Mouse (Mus musculus) heart, postnatal 4 days (tissue): ENCODE results near the gene Olfr646. TPM values are rescaled to one million over a fixed set of nuclear protein-coding genes. Genes with fewer than 3 reads are reported as not detected.

Source experiments
- DNase-seq: peaks from one replicate; pipeline ENCODE4 v3.0.0; 2021
- total RNA-seq, 2 experiments: library from RNA; stranded (reverse); gene quantifications; 2 replicates each; pipeline ENCODE4 v1.2.3; 2021

Olfr646 gene
- total RNA-seq = not detected

DNA sequence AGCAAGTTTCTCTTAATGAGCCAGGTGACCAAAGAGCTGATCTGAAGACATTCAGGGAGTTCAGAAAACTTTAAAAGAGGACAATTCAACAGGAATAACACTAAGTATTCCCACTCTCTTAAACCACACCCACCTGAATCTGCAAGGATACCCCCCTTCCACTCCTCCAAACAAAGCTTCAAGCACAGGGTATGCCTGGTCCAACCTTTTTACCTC lies at the start of gene Olfr646:
Olfr646 (plus strand) TSS at position 117 of the 216 bp plus-strand sequence.
- DNase-seq = no peak

DNA sequence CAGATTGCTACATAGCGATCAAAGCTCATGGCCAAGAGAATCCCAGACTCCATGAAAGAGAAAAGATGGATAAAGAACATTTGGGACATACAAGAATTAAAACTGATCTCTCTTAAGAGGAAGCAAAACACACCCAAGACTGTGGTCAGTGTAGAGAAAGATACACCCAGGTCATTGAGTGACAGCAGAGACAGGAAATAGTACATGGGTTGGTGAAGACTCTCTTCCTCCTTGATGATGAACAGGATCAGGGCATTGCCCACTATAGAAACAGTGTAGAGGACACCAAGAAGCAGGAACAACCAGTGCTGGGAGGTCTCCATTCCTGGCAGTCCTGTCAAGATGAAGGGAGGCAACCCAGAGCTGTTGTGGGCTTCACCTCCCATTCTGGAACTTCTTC lies 45.5 kb upstream of the Olfr646 start:
- no peak for DNase-seq

DNA sequence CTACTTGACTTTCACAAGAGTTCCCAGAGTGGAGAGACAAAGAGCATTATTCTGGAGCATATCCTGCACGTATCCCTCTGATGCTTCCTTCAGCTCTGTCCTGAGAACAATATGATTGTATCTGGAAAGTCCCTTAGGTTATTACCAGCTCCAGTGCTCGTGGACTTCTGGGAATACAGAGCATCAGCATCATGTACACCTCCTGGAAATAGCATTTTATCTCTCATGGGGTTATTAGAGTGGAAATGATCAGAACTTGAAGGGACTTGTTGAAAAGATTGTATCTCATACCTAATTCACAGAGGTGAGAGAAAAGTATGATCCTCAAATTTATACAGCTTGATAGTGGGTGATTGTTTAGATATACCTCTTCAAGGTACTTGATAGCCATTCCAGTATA lies 43.3 kb upstream of the Olfr646 start, which contains the start of gene 4930516K23Rik:
4930516K23Rik (minus strand) TSS at position 101 of the 400 bp plus-strand sequence.
- no peak for DNase-seq

DNA sequence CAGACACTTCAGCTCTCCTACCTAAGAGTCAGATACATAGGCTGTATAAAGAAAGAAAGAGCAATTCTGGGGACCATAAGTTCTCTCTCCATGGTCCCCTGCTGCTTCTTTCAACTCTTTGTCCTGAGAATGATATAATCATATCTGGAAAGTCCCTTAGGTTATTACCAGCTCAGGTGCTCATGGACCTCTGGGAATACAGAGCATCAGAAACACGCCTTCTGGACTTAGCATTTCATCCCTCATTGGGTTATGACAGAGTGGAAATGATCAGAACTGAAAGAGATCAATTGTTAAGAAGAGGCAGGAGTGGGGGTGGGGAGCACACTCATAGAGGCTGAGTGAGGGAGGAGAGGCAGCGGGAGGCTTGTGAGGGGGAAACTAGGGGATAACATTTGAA lies 32.9 kb upstream of the Olfr646 start, which contains the start of gene Olfr644:
Olfr644 (minus strand) TSS at position 101 of the 400 bp plus-strand sequence.
- DNase-seq = no peak

DNA sequence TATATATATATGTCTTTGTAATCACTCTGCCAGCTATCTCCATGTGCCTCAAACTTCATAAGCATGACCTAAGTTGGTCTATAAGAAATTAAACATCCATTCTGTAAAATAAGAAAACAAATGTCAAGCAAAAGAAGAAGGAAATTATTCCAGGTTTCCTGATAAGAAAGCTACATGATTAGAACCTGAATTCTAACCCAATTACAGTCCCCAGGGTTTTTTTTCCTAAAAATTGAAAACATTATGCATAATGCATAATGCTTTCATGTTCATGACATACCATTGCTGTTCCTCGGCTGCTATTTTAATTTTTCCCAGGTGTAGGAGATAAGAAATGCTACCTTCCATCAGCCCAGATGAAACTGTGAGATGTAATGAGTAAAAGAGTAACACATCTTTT lies 19.3 kb upstream of the Olfr646 start, which contains the start of gene Olfr645:
Olfr645 (minus strand) TSS at position 101 of the 400 bp plus-strand sequence.
- no peak for DNase-seq

DNA sequence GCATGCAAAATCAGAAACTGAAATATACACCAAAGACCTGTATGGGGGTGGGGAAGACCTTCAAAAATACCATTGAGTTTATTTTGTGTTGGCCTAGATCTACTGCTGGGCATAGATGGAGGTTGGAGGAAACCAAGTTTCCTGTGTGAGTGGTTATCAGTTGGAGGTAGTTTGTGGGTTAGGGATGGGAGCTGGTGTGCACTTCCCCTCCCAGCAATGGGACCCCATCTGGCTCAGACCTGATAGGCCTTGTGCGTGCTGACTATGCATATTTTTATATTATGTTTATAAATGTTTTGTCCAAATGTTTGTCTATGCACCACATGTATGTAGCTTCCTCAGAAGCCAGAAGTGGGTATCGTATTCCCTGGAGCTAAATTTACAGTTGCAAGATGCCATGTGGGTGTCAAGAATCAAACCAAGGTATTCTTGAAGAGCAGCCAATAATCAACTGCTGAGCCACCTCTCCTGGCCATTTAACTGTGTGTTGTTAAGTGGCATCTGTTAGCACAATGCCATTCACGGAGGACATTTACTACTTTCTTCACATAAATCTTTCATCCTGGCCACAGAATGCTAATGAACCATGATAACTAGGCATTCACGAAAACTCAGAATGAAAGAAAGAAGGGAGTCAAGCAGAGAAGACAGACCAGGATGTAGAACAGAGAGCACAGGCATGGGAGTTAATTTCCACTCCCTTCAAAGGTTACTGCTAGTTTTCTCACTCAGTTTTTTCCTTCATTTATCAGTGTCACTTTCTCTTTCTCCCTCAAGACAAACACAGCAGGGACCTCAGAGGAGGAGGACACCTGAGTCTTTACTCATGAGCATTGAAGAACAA lies 538 bp upstream of the Olfr646 start:
- no peak for DNase-seq

DNA sequence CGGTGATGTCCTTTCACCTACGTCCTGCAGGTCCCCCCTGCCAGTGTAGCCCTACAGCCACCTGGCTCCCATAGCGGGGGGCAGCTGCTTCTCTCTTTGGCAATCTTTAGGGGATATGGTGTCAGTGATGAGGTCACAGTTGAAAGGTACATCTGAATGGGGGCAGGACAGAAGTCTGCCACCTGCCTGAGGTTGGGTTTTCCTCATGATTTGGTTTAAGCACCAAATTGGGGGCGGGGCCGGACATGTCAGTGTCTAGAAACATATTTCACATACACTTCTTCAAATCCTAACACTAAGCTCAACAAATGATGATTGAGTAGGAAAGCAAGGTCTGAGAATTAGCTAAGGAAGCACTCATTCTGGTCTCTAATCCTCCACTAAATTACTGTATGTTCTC lies 25.1 kb downstream of the Olfr646 start, which contains the start of gene Ubqln5:
Ubqln5 (minus strand) TSS at position 101 of the 400 bp plus-strand sequence.
- no peak for DNase-seq

DNA sequence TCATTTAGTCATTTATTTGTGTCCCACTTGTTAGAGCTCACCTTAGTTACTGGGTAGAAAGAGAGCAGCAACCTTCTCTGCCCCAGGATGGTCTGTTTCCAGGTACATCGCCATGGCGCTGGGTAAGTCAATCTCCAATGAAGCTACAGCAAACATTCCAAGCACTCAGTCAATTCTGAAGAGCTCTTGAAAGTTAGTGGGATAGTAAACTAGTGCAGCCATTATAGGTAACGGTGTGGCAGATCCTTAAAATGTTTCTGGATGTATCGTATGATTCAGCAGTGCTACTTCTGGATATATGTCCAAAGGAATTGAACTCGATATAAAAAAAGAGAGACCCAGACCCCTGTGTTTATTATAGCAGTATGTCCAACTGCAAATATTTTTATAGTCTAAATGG lies 32.6 kb downstream of the Olfr646 start, which contains the start of gene Olfr643:
Olfr643 (minus strand) TSS at position 101 of the 400 bp plus-strand sequence.
- DNase-seq = no peak

DNA sequence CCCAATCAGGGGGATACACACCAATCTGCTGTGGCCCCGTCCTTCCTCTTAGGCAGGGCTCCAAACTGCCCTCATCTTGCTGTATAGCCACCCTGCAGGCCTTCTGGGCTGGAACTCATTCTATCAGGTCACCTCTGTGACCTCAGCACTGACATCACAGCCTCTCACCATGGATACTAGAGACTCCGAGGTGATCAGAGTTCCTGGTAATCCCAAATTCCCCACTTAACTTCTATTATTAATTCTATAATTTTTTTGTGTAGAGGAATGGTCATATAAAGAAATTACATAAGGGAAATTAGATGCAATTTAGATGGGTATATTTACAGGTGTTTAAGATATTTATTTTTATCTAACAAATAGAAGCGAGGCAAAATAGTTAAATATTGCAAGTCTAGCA lies 38.5 kb downstream of the Olfr646 start, which contains the start of gene Ubqln3:
Ubqln3 (minus strand) TSS at position 101 of the 400 bp plus-strand sequence.
- DNase-seq = no peak

DNA sequence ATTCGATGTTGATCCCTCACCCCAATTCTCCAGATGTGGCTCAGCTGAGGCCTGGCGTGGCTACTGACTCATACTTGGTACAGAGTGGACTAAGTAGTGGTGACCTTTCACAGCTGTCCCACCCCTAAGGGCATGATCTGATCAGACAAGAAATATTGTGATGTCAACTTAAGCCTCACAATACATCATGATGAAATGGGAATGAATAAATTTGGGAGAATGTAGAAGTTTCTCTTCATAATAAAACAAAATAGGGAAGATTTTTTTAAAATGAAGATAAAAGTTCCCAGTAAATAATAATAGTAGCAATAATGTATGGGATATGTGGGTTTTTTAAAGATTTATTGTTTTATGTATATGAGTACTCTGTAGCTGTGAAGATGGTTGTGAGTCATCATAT lies 45.8 kb downstream of the Olfr646 start, which contains the start of gene Ubqlnl:
Ubqlnl (minus strand) TSS at position 101 of the 400 bp plus-strand sequence.
- DNase-seq = no peak

Other genes with a start within 250 kb of the Olfr646 start
- gene Olfr66, start 218.6 kb upstream of the Olfr646 start, total RNA-seq = not detected
- gene Olfr64, start 210.4 kb upstream of the Olfr646 start, total RNA-seq = not detected
- gene Olfr65, start 201.4 kb upstream of the Olfr646 start, total RNA-seq = not detected
- not detected for gene Olfr631, start 176.0 kb upstream of the Olfr646 start, total RNA-seq
- not detected for gene Olfr632, start 170.5 kb upstream of the Olfr646 start, total RNA-seq
- not detected for gene Olfr633, start 160.4 kb upstream of the Olfr646 start, total RNA-seq
- gene Olfr635, start 133.7 kb upstream of the Olfr646 start, total RNA-seq = under 1 TPM in 1 of 2 experiments, not detected in 1; 0.05 TPM
- gene Olfr638, start 106.1 kb upstream of the Olfr646 start, total RNA-seq = not detected
- gene Olfr639, start 87.6 kb upstream of the Olfr646 start, total RNA-seq = under 1 TPM in 1 of 2 experiments, not detected in 1; 0.05 TPM
- gene Olfr640, start 79.3 kb upstream of the Olfr646 start, total RNA-seq = not detected
- not detected for gene Olfr641, start 69.4 kb upstream of the Olfr646 start, total RNA-seq
- not detected for gene Olfr642, start 52.2 kb upstream of the Olfr646 start, total RNA-seq
- gene 4930516K23Rik, start 43.4 kb upstream of the Olfr646 start, total RNA-seq = not detected
- not detected for gene Olfr644, start 33.0 kb upstream of the Olfr646 start, total RNA-seq
- gene Olfr645, start 19.4 kb upstream of the Olfr646 start, total RNA-seq = not detected
- not detected for gene Ubqln5, start 25.0 kb downstream of the Olfr646 start, total RNA-seq
- not detected for gene Olfr643, start 32.5 kb downstream of the Olfr646 start, total RNA-seq
- not detected for gene Ubqln3, start 38.4 kb downstream of the Olfr646 start, total RNA-seq
- not detected for gene Ubqlnl, start 45.7 kb downstream of the Olfr646 start, total RNA-seq
- gene Olfm5, start 60.0 kb downstream of the Olfr646 start, total RNA-seq = not detected
- gene Olfr648, start 78.5 kb downstream of the Olfr646 start, total RNA-seq = under 1 TPM in 1 of 2 experiments, not detected in 1; 0.11 TPM
- gene Olfr649, start 91.1 kb downstream of the Olfr646 start, total RNA-seq = not detected
- 1 to 10 TPM; 1.2 to 1.7 TPM for gene Trim6, start 113.9 kb downstream of the Olfr646 start, total RNA-seq
- gene Trim34a, start 139.6 kb downstream of the Olfr646 start, total RNA-seq = 1 to 10 TPM; 3.2 TPM
- gene Trim5, start 183.2 kb downstream of the Olfr646 start, total RNA-seq = 1 to 10 TPM; 1.7 to 2.1 TPM
- gene Trim12a, start 210.6 kb downstream of the Olfr646 start, total RNA-seq = 1 to 10 TPM; 5.9 to 7.5 TPM
- gene Trim34b, start 224.6 kb downstream of the Olfr646 start, total RNA-seq = under 1 TPM; 0.16 to 0.21 TPM
- gene Trim12c, start 248.5 kb downstream of the Olfr646 start, total RNA-seq = 1 to 10 TPM; 3.8 to 4.2 TPM